Mouse (Mus musculus) intestine, embryonic 16.5 days (tissue): ENCODE data around the gene Tspan4. TPM values are rescaled to one million over a fixed set of nuclear protein-coding genes. Genes with fewer than 3 reads are reported as not detected.
A peak's percentile ranks its signal among the peaks of the same experiment; 100 is the strongest.

Experiments used
- ATAC-seq: fragments of 200-750 bp; cut with Nextera tagmentation; 2 replicates; pipeline ENCODE4 v1.8.0; 2017; ENCODE audit warnings: moderate TSS enrichment, moderate library complexity
- H3K27ac ChIP-seq: fragments of 300-500 bp; sonication (generic); 2 replicates; pipeline ENCODE4 v1.5.1; 2014; ENCODE audit warnings: mild to moderate bottlenecking, low read length
- H3K27me3 ChIP-seq: fragments of 300-500 bp; sonication (generic); replicated peaks from 2 replicates; pipeline ENCODE4 v1.6.1; 2014; ENCODE audit warnings: low read length, control low read depth, mixed read lengths; ENCODE audit not compliant: control insufficient read depth, insufficient read depth
- H3K36me3 ChIP-seq: fragments of 300-500 bp; sonication (generic); 2 replicates; pipeline ENCODE4 v1.6.1; 2014; ENCODE audit warnings: low read length, control low read depth; ENCODE audit not compliant: control insufficient read depth, insufficient read depth
- H3K4me1 ChIP-seq: fragments of 300-500 bp; sonication (generic); 2 replicates; pipeline ENCODE4 v1.6.1; 2014; ENCODE audit warnings: low read length, control low read depth, mixed read lengths; ENCODE audit not compliant: control insufficient read depth, insufficient read depth
- H3K4me2 ChIP-seq: fragments of 300-500 bp; sonication (generic); 2 replicates; pipeline ENCODE4 v1.6.1; 2014; ENCODE audit warnings: low read depth, low read length, control low read depth
- H3K4me3 ChIP-seq: fragments of 300-500 bp; sonication (generic); 2 replicates; pipeline ENCODE4 v1.5.1; 2014; ENCODE audit warnings: mild to moderate bottlenecking, low read length
- H3K9ac ChIP-seq: fragments of 300-500 bp; sonication (generic); 2 replicates; pipeline ENCODE4 v1.6.1; 2014; ENCODE audit warnings: low read depth, low read length
- H3K9me3 ChIP-seq: fragments of 300-500 bp; sonication (generic); 2 replicates; pipeline ENCODE4 v1.6.1; 2016; ENCODE audit warnings: low read length, control low read depth; ENCODE audit not compliant: control insufficient read depth
- WGBS: fragments of 180-500 bp; shearing (Covaris S2); extraction: QIAGEN DNeasy Blood & Tissue Kit; methylation state at CpG from one replicate; pipeline ENCODE4 v1.1.7; 2014; 5-methylcytosine and 5-hydroxymethylcytosine counted together
- polyA plus RNA-seq: library from polyadenylated mRNA; unstranded; fragments of >200 nt; fragmentation: Nextera tagmentation; extraction: Ambion mirVana; gene quantifications from 2 replicates; pipeline ENCODE4 v1.2.1, GENCODE M21; 2015

The Tspan4 gene
- polyA plus RNA-seq, 1 experiment from 2014 or later = 59.2 TPM

DNA sequence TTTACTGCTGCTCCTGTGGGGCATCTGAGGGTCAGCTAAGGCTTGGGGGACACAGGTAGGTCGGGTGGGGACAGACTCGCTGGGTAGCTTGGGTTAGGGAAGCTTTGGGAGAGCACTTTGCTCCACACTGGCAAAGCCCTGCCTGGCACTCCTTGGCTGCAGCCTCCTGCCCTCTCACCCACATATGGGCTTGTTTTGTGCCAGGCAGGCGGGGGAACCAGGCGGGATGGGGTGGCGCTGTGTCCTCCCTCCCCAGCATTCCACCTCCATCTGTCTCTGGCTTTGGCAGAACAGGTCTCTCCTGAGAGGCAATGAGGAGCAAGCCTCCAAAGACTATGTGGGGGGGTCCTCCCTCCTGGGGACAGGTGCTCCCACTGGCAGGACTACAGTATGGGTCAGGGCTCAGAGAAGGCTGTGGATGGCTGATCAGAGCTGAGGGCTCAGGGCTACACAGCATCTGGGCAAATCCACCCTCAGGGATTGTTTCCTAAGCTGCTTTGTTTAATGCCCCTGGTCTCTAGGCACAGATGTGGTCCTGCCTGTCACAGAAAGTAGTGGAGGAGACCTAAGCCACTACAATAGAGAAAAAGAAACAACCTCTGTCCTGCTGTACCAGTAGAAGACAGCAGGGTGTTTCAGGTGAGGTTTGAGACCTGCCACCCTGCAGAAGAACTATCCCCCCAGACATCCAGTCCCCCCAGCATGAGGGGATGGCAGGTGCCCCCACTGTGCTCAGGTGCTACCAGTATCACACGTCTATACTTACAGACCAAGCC lies 42.1 kb upstream of the Tspan4 start:
- 86% methylated on average over 6 of the region's 6 CpGs for WGBS
- no peak overlapping the region for H3K4me2 ChIP-seq
- peaks cover 42% of the 10 kb centered on the region for H3K4me1 ChIP-seq
- no peaks in the 10 kb centered on the region for H3K27me3 ChIP-seq
- H3K9ac ChIP-seq = no peak overlapping the region
- no peak for ATAC-seq
- peaks cover 21% of the 10 kb centered on the region for H3K36me3 ChIP-seq
- no peak overlapping the region for H3K27ac ChIP-seq
- H3K9me3 ChIP-seq = no peaks in the 10 kb centered on the region
- no peak overlapping the region for H3K4me3 ChIP-seq

DNA sequence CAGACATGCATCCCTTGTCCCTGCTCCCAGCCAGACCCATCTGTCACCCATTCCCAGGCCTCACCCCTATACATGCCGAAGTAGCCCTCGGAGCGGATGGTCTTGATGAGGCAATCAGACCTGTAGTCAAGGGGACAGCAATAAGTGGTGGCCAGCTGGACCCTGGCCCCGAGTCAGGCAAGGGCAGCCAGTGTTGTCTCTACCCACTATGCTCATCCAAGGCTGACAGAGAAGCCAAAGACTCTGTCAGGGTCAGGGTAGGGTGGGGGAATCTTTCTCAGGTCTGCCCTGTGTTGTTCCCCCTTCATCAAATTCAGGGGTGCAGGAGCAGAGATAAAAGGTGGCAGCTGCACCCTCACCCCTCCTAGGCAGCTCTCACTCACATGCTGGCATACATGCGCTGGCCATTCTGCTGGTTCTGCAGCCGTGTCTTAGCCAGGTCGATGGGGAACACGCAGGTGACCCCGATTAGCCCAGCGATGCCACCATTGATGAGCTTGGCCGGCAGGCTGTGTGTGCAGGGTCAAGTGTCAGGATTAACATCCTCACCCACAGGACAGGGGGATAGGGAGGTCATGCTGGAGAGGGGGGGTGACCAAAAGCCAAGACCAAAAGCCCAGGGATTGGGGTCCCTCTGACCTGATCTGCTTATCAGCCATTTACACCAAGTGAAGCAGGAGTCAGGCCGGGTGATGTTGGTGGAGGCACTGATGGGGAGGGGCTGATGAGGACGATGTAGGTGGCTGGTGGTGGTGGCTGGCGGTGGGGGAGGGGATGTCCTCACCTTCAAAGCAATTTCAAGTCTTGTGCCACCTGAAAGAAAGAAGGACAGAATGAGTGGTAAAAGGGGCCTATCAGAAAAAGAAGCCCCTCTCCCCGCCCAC lies 41.3 kb upstream of the Tspan4 start:
- Histone ChIP-seq H3K9ac (peak overlapping the region; percentile 66), H3K27me3 (no peaks in the 10 kb centered on the region), H3K9me3 (no peaks in the 10 kb centered on the region), H3K27ac (no peak overlapping the region), H3K4me2 (peak overlapping the region; percentile 85), H3K4me3 (peak overlapping the region; percentile 53), H3K36me3 (peaks cover 26% of the 10 kb centered on the region), H3K4me1 (peaks cover 42% of the 10 kb centered on the region)
- no peak for ATAC-seq
- WGBS = 74% methylated on average over 15 of the region's 15 CpGs

DNA sequence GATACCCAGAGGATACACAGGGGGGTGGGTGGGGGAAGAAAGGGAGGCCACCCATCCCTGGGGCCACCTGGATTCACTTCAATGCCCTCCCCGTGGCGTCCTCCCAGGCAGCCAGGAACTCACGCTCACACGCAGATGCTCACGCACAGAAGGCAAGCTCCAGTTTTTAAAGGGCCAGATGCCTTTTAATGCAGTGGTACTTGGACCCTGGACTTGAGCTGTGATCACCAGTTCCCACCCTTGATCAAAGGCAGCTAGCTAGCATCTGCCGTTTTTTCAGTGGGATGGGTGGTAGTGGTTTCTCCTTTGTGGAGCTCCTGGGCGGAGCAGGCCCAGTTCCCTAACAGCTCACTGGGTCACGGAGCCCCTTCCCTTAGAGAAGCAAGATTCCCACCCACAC lies 40.6 kb upstream of the Tspan4 start:
- Histone ChIP-seq H3K4me1 (peaks cover 40% of the 10 kb centered on the region), H3K36me3 (peaks cover 26% of the 10 kb centered on the region), H3K27me3 (no peaks in the 10 kb centered on the region), H3K9ac (peak overlapping the region; percentile 66), H3K9me3 (no peaks in the 10 kb centered on the region), H3K4me2 (peak overlapping the region; percentile 85), H3K4me3 (peak overlapping the region; percentile 53), H3K27ac (peak overlapping the region; percentile 5)
- ATAC-seq = no peak
- 19% methylated on average over 8 of the region's 8 CpGs for WGBS

DNA sequence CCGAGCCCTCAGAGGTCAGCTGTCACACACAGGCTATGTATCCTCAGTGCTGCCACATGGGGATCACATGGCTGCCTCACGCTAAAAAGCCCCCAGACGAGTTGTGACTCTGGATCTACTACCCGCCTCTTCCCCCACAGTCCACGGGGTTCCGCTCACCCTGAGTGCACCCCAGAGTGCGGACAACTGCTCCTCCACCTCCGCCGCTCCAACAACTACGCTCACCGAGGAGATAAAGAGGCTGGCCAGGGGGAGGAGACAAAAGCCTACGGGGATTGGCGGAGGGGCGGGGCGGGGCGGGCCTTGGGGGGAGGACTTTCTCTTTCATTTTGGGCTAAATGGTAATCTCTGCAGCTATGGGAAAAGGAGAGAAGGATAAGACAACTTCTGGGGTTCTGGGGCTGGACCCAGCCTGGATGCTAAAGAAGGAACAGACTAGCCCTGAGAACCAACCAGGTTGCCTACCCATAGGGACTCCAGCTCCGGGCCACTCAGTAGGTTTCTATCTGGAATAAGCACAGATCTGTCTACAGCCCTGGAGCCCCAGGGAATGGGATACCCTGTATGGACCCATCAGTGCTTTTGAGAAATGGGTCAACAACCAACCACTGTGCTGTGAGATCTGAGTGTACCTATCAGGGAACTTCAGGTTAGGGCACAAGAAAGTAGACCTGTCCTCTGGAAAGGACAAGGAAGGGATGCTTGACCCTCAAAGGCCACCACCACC lies 39.7 kb upstream of the Tspan4 start:
- H3K36me3 ChIP-seq = peaks cover 25% of the 10 kb centered on the region

DNA sequence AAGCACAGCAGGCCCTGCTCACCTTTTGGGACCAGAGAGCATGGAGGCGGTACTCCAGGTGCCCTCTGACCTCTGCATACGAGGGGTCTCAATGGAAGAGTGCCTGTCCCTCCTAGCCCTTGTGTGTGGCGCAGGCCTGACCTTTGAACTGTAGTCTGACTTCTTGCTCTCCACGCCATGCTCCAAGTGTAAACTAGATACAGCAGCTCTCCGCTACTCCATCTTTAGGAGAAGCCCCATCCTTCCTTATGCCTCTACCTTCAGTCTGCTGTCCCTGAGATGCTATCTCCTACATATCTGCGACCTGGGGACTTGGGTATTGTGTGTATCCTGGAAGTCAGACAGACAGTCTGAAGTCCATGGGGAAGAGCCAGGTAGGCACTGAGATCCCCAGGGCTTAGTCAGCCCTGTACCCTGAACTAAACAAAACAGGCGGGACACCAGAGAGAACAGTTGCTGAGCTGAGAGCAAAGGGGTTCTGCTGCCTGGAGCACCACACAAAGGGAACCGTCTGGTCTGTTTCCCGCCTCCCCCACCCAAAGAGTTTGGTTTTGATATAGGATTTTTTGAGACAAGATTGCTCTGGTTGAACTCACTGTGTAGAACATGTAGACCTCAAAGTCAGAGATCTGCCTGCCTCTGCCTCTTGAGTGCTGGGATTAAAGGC lies 39.1 kb upstream of the Tspan4 start:
- WGBS = 73% methylated on average over 9 of the region's 9 CpGs
- Histone ChIP-seq H3K36me3 (peaks cover 18% of the 10 kb centered on the region), H3K9me3 (no peaks in the 10 kb centered on the region), H3K4me3 (no peak overlapping the region), H3K27ac (peak overlapping the region; percentile 48), H3K4me2 (peak overlapping the region; percentile 94), H3K4me1 (peaks cover 31% of the 10 kb centered on the region), H3K9ac (peak overlapping the region; percentile 85; the same call in 1 of the 2 replicates), H3K27me3 (no peaks in the 10 kb centered on the region)
- ATAC-seq = no peak

More for the DNA sequence above, 39.7 kb upstream of the Tspan4 start:
- peak; percentile 41 for ATAC-seq
- WGBS = 6% methylated on average over 17 of the region's 17 CpGs
- Histone ChIP-seq H3K4me2 (peak overlapping the region; percentile 85), H3K4me3 (peak overlapping the region; percentile 53), H3K9ac (peak overlapping the region; percentile 66), H3K4me1 (peaks cover 33% of the 10 kb centered on the region), H3K9me3 (no peaks in the 10 kb centered on the region), H3K27ac (peak overlapping the region; percentile 48), H3K27me3 (no peaks in the 10 kb centered on the region)

DNA sequence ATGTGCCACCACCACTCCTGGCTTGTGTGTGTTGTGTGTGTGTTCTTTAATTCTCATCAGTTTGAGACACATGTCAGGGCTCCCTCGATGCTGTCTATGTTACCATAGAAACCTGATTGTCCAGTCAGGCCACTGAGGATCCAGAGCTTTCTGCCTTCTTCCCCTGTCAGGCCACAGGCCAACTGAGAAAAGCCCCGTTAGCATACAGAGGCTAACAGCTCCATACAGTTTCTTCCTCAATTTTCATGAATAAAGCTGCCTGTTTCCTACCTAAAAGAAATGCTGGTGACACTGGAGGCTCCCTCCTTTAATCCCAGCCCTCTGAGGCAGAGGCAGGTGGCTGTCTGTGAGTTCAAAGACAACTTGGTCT lies 38.5 kb upstream of the Tspan4 start:
- H3K27ac ChIP-seq = peak overlapping the region; percentile 43
- WGBS = 48% methylated on average over 2 of the region's 2 CpGs
- H3K9ac ChIP-seq = peak overlapping the region; percentile 85

DNA sequence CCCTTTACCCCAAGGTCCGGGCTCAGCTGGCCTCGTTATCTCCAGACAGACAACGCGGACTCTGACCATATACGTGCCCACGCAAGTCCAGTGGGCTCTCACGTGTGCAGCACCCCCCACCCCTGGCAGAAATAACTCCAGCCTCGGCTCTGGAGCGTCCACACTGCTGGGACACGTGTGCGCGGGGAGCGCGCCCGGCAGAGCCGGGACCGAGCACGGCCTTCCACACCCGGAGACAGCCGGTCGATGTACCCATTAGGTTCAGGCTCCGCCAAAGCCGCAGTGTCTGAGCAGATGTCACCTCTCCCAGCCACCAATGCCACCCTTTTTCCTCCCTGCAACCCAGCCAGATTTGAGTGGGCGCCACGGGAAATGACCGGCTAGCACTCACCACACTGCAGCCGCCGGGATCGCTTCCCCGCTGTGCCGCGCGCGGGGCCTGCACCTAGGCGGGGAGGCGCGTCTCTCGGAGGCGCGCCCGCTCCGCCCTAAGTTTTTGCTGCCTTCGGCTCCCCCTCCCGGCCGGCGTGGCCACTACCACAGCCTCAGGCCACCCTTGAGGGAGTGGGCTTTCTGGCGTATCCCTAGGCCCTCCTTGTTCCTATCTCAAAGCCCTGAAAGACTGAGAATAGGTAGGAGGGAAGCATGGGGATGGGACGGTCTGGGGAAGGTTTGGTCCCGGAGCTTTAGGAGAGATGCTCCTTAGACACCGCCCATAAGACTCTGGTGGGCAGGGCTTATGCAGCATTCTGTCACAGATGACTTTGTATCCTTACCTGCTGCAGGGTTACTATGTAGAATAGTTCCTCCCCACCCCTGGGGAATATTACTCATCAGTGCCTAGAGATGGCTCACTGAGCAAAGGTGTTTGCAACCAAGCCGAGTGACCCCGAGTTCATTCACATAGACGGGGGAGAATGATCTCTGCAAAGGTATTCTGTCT lies 37.6 kb upstream of the Tspan4 start, which contains the start of gene Slc25a22:
Gene Slc25a22, minus strand, starts transcription at position 715 of the 943 bp plus-strand sequence.
- Histone ChIP-seq H3K4me2 (peak within 1 kb of the TSS; percentile 94), H3K36me3 (peaks cover 10% of the 10 kb centered on the region), H3K4me3 (peak within 1 kb of the TSS; percentile 75), H3K27me3 (no peaks in the 10 kb centered on the region), H3K27ac (peak within 1 kb of the TSS; percentile 43), H3K4me1 (peaks cover 35% of the 10 kb centered on the region), H3K9me3 (no peaks in the 10 kb centered on the region), H3K9ac (peak within 1 kb of the TSS; percentile 85)
- WGBS = 6% methylated on average over 50 of the region's 53 CpGs
- ATAC-seq = peak; percentile 82

More for the DNA sequence above, 38.5 kb upstream of the Tspan4 start:
- H3K4me3 ChIP-seq = peak overlapping the region; percentile 75
- H3K9me3 ChIP-seq = no peaks in the 10 kb centered on the region
- peaks cover 15% of the 10 kb centered on the region for H3K36me3 ChIP-seq
- ATAC-seq = no peak
- H3K4me2 ChIP-seq = peak overlapping the region; percentile 94
- no peaks in the 10 kb centered on the region for H3K27me3 ChIP-seq
- peaks cover 31% of the 10 kb centered on the region for H3K4me1 ChIP-seq
